Mouse (Mus musculus) spleen, adult 18-20 months (tissue): ENCODE data around the gene Gm867.

Source experiments
- DNase-seq, 2 experiments: peaks; one replicate each; pipeline ENCODE4 v3.0.0; 2022; ENCODE audit warnings: mixed read lengths in 2 of 2

The Gm867 gene

DNA sequence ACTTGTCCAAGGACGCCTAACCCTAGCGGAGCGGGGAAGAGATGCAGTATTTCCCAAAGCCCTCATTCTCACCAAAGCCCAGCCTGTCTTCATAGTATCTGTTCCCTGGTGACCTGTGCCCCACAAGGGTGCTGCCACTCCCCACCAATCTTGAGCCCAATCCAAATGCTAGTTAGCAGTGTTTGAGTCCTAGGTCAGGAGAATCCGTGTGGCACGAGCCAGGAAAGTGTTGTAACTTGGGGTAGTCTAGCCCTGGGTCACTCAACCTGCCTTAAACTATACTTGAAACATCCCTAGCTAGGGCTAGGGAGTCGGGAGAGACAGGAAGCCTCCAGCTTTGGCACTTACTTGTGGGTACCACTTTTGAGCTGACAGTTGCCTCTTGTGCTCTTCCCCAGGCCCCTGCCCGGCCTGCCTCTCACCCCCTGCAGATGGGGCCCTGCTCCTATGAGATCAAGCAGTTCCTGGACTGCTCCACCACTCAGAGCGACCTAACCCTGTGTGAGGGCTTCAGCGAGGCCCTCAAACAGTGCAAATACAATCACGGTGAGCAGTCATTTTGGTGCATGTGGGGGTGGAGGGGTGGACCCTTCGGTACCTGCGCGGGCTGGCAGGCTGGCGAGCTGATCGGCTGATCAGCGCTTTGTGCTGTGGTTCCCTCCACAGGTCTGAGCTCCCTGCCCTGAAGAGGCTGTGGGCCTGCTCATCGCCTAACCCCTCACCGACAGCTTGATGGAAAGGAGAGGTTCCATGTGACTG, 3.4 kb downstream of the Gm867 start:
- peak in 1 of 2 experiments; percentile 27 for DNase-seq

DNA sequence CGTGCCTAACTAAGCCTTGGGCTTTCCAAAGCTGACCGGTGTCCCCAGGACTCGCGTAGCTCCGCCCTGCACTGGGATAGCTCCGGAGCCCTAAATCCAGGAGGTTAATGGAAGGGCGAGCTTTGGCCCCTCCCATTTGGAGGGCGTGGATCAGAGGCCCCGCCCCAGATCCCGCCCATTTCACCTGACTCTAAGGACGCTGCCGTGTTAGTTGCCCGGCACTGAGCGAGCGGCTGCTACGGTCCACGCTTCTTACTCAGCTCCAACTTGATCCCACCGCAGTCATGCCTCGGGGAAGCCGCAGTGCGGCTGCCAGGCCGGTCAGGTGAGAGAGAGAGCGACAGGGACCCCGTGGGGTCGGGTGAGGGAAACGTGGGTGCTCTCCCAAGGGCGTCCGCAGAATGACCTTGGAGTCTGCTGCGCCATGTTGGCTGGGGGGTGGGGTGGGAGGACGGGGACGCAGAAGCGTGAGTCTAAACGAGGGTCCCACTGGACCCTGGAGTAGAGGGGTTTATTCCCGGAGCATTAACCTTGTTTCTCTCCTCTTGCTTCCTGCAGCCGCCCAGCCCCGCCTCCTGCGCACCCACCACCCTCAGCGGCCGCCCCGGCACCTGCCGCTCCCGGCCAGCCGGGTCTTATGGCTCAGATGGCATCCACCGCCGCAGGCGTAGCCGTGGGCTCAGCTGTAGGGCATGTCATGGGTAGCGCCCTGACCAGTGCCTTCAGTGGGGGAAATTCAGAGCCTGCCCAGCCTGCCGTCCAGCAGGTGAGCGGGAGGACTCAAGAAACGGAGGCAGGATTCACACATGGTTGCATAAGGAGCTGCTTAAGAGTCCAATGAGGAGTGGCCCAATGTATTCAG, 4.6 kb downstream of the Gm867 start, which contains the start of gene Mmp11:
Gene Mmp11 (minus strand): TSS at position 817 of the 862 bp plus-strand sequence.
- DNase-seq, result peak; percentile 60 to 72

DNA sequence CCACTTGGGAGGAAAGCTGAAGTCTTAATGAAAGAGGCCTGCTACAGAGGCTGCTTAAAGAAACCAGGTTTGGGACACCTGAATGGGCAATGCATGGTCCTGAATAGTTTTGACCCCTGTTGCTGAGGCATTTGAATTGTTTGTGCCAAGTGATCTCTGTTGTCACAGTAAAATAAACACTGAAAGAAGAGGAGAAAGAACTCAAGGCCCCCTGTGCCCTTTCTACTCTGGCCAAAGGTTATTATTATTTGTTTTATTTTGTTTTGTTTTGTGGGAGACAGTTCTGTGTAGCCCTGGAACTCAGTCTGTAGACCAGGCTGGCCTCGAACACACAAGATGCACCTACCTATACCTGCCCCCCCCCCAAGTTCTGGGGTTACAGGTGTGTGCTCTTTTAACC, 5.5 kb downstream of the Gm867 start:
- no peak for DNase-seq

DNA sequence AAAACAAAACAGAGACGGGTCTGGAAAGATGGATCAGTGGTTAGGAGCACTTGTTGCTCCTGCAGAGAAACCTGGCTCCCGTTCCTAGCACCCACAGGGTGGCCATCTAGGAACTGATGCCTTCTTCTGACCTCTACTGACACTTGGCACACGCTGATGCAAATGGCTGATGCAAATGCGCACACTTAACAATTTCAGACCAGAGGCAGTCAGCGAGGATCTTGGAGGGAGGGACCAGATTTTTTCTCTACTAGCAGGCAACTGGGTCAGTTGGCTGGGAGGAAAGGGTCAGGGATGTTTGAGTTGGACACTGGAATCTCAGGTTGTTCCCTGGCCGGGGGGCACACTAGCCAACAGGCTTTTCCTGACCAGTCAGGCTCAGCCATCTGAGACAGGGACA, 7.6 kb downstream of the Gm867 start, which contains the start of gene Chchd10:
Gene Chchd10 (plus strand): TSS at position 240 of the 400 bp plus-strand sequence.
- DNase-seq, result no peak

DNA sequence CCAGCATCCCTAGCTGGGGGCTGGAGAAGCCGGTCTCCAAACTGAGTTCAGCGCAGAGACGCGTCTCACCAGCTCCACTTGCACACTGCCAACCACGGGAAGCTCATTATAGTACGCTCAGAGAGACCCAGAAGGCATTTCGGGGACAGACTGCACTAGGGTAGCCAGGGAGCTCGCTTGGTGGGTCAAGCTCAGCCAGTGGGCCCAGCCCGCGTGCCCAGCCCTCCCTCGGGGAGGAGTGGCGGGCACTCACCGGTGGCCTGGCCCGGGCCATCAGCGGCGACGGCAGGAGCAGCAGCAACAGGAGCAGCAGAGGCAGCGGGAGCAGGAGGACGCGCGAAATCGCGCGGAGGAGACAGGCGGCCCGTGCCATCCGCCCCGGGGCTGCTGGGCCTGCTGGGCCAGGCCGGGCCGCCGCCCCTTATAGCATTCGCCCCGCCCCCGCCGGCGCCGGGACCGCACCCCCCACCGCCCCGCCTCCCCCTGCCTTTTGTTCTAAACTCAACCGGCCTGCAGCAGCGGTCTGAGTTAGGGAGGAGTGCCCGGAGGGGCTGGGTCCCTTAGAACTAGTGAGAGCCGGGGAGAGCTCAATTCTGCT, 8.3 kb downstream of the Gm867 start:
- DNase-seq, result peak; percentile 45 to 66

DNA sequence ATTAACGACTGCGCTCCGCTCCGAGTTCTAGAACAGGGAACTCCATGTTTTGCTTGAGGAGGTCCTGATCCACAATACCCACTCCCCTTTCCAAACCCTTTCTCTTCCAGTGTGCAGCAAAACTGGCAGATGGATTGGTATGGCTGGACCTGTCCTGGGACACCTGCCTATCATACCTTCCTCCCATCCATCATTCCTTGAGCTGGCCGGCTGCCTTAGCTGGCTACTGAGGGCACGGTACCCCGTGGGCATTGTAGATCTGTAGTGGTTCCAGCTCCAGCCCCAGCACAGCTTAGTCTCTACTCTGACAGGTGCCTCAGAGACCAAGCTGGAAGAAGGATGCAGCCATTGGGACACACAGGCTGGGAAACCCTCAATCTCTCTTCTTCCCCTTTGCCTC, 9.2 kb downstream of the Gm867 start:
- no peak for DNase-seq

DNA sequence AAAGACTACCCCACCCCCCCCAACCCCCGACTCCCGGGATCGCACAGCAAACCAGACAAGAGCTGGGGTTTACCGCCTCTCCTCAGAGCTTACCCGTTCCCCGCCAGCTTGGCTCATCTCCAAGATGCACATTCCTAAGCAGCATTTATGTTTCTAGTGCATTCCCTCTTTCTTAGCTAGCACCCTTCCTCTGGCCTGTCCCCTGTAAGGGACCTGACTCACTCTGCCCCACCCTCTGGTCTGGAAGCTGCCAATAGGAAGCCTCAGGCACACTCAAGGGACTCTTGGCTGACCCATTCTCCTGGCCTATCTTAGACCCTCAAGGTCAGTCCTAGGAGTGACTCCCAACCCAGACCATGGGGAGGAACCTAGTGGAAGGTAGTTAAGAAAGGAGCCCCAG, 10.2 kb downstream of the Gm867 start:
- no peak for DNase-seq

DNA sequence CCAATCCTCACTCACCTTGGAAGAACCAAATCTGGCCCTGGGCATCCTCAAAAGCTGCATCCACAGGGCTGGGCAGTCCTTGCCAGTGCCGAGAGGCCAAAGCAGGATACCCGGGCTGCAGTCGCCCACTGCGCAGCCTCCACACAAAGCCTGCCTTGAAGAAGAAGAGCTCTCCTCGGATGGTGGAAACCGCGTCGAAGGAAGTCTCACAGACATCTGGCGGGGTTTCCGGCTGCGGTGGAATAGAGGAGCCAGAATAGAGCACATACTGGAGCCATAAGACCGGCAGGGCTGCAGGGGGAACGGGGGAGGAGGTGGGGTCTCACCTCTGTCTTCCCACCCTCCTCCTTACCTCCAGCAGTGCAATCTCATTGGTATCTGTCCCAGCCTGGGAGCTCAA, 14.1 kb downstream of the Gm867 start:
- no peak for DNase-seq

DNA sequence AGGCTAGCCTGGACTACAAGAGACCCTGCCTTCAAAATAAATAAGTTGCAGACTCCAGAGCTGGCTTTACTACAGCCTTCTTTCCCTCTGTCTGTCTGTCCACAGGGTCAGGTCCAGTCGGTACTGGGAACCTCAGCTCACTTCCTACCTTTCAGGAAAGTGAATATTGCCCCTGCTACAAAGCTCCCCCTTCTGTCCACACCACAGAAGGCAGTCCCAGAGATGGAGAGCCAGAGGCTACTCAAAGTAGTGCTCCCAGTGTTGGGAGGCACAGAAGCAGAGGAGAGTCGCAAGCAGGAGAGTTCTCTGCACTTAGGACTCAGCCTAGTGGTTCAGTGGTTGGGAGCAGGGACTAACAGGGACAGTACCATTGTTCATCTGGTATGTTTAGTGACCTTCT, 16.1 kb downstream of the Gm867 start:
- DNase-seq, result no peak

DNA sequence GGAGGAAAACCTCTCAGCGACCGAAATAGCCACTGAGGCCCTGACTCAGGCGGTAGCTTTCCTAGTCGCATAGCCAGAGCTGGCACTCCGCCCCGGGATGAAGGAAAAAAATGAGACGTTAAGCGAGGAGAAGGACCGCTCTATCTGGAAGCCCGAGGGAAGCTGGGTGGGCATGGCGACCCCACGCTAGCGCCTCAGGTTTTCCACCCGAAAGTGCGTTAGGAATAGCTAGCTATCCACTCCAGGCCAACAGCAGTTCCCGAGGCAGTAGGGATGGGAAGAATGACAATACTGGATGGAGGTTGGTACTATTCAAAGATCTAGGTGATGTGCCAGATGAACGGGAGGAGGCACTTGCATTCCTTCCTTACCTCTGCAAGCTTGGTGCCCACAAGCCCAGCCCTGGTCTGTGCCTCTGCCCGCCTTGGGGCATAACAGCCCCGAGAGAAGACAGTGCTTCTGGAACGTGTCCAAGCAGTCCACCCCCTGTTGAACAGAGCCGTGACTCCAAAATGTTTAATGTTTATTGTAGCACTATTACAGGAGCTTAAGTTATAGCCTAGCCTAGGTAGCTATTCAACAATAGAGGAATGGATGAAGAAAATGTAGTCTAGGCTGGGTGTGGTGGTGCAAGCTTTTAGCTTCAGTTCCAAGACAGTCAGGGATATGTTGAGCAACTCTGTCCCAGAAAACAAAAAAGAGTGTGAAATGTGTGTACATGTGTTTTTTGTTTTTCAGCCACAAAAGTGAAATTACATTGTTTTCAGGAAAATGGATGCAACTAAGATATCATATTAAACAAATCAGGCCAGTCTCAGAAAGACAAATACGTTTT, 18.5 kb downstream of the Gm867 start:
- DNase-seq, result no peak

DNA sequence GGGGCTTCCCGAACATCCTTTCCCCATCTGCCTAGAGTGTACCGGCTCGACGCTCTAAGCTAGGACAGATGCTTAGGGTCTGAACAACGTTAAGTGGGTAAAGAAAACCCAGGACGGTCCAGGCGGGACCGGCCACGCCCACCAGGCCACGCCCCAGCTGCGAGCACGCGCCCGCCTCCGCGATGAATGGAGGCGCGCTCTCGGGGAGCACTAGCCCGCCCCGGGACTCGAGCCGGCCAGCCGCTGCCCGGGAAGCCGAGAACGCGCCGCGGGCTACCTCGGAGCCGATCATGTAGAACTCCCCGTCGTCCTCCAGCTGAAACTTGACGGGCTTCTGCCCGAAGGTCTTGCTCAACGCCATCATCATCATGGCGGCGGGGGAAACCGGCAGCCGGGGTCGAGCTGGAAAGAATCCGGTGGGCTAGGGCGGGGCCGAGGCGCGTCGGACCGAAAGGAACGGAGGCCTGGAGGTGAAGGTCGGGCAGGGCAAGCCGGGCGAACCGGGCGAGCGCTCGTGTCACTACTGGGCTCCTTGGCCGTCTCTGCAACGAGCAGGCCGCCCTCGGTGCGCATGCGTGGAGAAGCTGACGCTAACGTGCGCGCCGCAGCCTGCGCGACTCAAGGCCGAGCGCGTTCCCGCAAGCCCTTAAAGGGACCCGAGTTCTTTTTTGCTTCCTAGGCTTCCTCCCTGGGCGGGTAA, 19.3 kb downstream of the Gm867 start, which contains the start of gene Smarcb1:
Gene Smarcb1 (minus strand): TSS at position 592 of the 700 bp plus-strand sequence.
- DNase-seq, result peak; percentile 87 to 94

DNA sequence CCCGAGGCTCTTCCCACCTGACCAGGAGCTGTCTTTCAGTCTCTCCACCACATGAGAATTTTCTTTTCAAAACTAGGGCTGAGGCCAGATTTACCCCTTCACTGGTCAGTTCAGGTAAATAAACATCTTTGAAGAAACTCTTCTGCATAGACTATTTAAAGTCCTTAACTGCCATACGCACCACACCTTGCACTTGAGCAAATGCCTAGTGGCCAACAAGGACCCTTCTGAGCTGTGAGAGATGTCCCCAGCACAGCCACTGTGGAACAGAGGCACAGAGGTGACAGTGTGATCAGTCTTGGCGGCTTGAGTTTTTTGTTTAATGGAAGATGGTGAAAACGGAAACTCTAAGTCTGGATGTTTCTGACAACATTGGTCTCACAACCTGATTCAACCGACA, 21.4 kb downstream of the Gm867 start:
- DNase-seq, result no peak

DNA sequence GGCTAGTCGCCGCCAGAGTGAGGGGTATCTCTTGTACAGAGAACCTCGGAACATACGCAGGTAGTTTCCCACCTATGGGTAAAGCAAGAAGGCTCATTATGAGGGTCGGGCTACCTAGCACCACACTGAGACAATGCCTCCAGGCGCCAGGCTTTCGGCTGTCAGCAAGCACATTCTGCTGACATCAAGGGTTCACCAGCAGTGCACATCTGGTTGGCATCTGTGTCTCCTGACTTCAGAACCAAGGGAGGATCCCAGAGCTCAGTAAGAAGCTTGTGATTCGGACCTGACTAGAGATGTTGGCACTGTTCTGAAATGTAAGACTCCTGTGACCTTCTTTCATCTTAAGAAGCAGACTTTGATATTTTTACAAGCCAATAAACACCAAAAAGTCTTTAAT, 23.6 kb downstream of the Gm867 start:
- DNase-seq, result no peak

DNA sequence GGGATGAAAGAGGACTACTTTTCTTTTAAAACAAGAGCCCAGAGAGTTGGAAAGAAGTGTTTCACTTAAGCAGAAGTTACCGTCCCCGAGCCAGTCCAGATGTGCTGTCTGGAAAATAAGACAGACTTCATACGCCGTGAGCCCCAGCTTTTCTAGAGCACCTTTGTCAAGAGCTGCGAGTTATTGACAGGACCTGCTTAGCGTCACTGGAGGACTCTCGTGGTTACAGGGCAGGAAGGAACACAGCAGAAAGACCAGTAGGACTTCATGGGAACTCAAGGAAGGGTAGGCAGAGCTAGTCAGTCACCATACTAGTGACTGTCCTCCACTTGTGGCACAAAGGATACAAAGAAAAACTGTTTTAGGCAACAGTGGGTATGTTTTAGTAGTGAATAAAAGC, 24.9 kb downstream of the Gm867 start:
- DNase-seq, result no peak

DNA sequence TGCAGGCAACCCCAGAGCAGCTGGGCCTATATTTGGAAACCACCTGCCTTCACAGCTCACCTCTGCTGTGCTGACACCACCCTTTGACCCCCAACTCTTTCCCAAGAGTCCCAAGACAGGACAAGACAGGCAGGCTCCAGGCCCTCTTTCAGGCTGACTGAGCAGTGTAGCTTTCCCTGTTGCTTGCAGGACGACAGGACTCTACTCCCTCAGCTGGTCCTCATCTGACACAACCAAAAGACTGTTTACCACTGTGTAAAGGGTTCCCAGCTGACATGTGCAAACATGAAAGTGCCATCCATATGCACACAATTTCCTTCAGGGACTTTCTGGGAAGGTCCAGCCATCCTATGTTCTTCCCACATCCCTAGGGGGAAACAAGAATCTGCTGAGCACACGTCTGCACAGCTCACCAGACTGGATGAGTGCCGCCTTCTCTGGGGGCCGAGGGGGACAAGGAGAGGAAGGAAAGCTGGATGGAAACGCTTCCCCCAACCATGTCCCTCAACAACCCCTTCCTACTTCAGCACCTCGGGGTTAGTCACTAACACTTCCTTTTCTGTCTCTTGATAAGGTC, 27.4 kb downstream of the Gm867 start:
- no peak for DNase-seq

DNA sequence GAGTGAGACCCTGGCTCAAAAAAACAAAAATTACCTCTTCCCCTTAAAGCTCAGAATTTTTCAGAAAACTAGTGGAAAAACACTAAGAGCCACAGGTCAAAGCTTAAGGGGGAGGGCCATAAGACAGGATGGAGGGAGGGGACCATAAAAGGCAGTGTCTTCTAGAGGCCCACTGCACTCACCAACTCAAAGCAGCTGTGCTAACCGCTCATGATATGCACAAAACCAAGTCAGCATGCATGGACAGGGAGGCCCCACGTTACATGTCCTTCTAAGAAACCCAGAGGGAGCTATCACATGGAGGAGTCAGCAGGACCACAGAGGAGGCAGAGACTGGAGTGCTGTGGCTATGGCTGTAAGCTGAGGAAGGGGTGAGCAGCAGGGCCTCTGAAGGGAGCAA, 29.8 kb downstream of the Gm867 start:
- no peak for DNase-seq

DNA sequence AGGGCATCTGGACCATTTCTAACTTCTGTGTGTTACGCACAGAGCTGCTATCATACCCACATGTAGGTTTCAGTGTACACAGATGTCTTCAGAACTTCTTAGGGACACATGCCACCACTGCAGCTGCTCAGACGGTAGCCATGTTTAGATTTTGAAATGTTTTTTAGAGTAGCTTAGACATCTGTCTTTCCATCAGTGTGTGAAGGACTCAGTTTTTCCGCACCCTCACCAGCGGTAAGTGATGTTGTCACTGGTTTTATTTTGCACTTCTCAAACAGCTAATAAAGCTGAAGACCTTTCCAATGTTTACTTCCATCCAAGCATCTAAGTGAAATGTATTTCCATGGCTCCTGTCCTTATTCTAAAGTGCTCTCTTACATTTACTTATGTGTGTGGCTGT, 33.6 kb downstream of the Gm867 start:
- no peak for DNase-seq

DNA sequence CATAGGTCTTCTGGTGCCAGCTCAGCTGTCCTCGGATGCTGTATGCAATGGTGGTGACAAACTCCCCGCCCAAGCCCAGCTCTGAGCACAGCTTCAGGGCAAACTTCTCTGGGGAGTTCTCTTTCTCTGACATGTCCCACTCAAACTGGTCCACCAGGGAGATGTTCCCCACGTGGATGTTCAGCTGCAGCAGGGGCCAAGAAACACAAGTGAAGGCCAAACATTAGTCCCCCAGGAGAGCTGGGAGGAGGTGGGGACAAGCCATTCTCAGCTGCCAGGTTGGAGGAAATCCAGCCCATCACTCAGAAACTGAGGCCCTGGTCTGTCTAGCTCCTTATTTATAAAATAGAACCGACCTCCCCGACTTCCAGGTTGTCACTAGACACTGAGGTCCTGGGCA, 36.1 kb downstream of the Gm867 start:
- no peak for DNase-seq

DNA sequence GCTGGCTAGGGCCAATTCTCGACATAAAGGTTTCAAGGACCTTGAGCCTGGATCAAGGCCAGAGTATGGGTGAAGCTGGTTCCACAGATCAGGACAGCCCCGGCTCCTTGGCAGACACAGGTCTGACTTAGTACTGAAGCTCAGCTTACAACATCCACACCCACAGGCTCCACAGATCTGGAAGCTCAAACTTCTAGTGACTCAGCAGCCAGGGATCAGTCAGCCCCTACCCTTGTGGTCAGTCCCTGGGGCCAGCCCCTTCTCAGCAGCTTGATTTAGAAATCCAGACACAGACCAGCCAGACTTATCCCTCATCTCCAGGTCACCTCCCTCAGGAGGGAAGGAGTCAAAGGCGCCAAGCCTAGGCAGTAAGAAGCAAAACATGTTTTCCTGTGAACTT, 41.6 kb downstream of the Gm867 start:
- DNase-seq, result no peak

DNA sequence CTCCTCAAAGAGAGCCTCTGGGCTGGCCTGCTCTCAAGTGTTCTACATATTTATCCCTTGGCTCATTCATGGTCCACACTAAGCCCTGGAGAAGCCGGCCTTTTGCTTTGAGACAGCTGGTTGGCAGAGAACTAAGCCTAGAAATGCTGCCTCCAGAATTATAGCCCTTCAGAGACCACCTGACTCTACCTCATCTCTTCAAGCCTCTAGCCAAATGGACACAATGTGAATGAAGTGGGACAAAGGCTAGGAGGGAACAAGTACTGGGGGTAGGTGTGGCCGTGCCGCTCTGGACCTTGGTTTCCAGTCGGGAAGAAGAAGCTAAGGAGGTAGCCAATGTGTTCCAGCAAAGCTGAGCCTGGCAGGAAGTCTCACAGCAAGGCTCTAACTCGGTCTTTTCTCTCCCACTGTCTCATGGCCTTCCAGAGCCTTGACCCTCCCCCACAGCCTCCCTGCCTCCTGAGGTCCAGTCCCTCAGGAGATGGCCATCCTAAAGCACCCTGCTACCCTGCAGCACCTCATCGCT, 42.4 kb downstream of the Gm867 start:
- no peak for DNase-seq

DNA sequence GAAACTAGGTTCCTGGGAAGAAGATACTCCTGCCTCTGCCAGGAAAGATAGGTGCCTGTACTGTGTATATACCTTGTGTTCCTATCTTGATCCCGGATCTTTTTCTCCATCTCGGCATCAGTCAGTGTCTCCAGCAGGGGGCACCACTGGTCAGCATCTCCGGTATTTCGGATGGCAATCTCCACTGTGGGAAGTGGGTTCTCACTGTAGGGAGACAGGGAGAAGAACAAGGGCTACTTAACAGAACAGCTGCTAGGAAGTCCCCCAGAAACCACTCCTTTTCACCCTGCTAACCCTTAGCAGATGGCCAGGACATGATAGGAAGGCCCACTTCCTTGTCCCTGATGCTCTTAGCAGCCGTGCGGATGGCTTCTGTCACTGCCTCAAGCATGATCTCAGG, 43.1 kb downstream of the Gm867 start:
- peak; percentile 30 to 66 for DNase-seq
